ENCODE assay signal across 9 mouse cellular contexts in genomic region chr13:36149175-36149939, GRCm38 (mm10). TPM values are rescaled to one million over a fixed set of nuclear protein-coding genes. Genes with fewer than 3 reads are reported as not detected.
A peak's percentile ranks its signal among the peaks of the same experiment; 100 is the strongest.
DNase-seq lines count a peak whose midpoint lies in the region; TF ChIP-seq lines count a peak whose summit lies in the region.
"Had no signal": no experiment of that assay in that cellular context is flagged by ENCODE, and none has a peak within 500 bp of the region (broad histone marks: within the 10 kb centered on the region; RNA-seq: fewer than 3 reads in every experiment).

No protein-coding gene starts in this region.

- no peak overlapping the region for H3K4me3 ChIP-seq in kidney, adult 2 months (ENCODE audit: insufficient read depth, low read depth, low read length)
- H3K4me3 ChIP-seq in small intestine, adult 2 months (ENCODE audit: low read depth, low read length), result no peak overlapping the region

- H3K36me3 ChIP-seq in kidney, adult 2 months (ENCODE audit: control insufficient read depth, insufficient read depth, low read length), result no peaks in the 10 kb centered on the region
- H3K36me3 ChIP-seq in small intestine, adult 2 months (ENCODE audit: control insufficient read depth, insufficient read depth, low read length), result no peaks in the 10 kb centered on the region

- peak; percentile 8 for DNase-seq in kidney, adult 2 months
- DNase-seq in kidney, postnatal 4 days, result no peak
- DNase-seq in ES-CJ7 (ENCODE audit: low read depth, low spot score), result peak; percentile 21
- peak; percentile 23 for DNase-seq in cerebellum, adult 9-11 months
- no peak for DNase-seq in adrenal gland, postnatal 25 days
- DNase-seq in right cerebral cortex, postnatal 14 days, result no peak
- no peak for DNase-seq in adrenal gland, adult 2 months

- no peak for TF ChIP-seq CTCF in kidney, adult 2 months (conservative IDR thresholded peaks at IDR 0.05; ENCODE audit: insufficient read depth, insufficient read length, low read depth, low read length)
- TF ChIP-seq CTCF in small intestine, adult 2 months (IDR thresholded peaks at IDR 0.05; ENCODE audit: extremely low read depth, insufficient read length, insufficient replicate concordance, low read depth, low read length), result no peak

- TF ChIP-seq POLR2A in kidney, adult 2 months (IDR thresholded peaks at IDR 0.05; ENCODE audit: low read depth, low read length), result no peak
- TF ChIP-seq POLR2A in small intestine, adult 2 months (IDR thresholded peaks at IDR 0.05; ENCODE audit: low read depth, low read length), result no peak

- no peaks in the 10 kb centered on the region for H3K27me3 ChIP-seq in kidney, adult 2 months (replicated peaks; ENCODE audit: control insufficient read depth, insufficient read depth, low read length)
- no peaks in the 10 kb centered on the region for H3K27me3 ChIP-seq in small intestine, adult 2 months (ENCODE audit: control insufficient read depth, insufficient read depth, low read length)

- peaks cover 6% of the 10 kb centered on the region for H3K4me1 ChIP-seq in kidney, adult 2 months (ENCODE audit: control insufficient read depth, insufficient read depth, low read length)
- peaks cover 10% of the 10 kb centered on the region; the same call in 1 of the 2 replicates for H3K4me1 ChIP-seq in small intestine, adult 2 months (ENCODE audit: control insufficient read depth, insufficient read depth, insufficient read length, low read length)

- 57% methylated on average over 6 of the region's 6 CpGs for WGBS in kidney, adult 2 months
- 20% methylated on average over 6 of the region's 6 CpGs for WGBS in small intestine, adult 2 months

- H3K27ac ChIP-seq in kidney, adult 2 months (ENCODE audit: insufficient read depth, low read depth, low read length), result no peak overlapping the region
- H3K27ac ChIP-seq in small intestine, adult 2 months (ENCODE audit: insufficient read depth, low read depth, low read length), result peak overlapping the region; percentile 85
- H3K27ac ChIP-seq: kidney, postnatal 0 days had no signal

RNA-seq across cellular contexts. Expression of gene Lyrm4, which starts 32.0 kb away (rescaled TPM):
- 8.6 and 10.3 TPM in 2 replicates for polyA plus RNA-seq in kidney, adult 2 months (2012; rRNA removed)
- 1.3 and 2.6 TPM in 2 replicates for polyA plus RNA-seq in small intestine, adult 2 months (2012; rRNA removed)
- total RNA-seq in adrenal gland, postnatal 25 days (2021), result 20.7 and 22.9 TPM in 2 replicates
- 10 to 100 TPM; 21.0 to 27.3 TPM for total RNA-seq in adrenal gland, adult 2 months (2021)
- polyA plus RNA-seq in adrenal gland, adult 2 months (2012; rRNA removed), result 12.2 and 13.3 TPM in 2 replicates

RNA-seq across cellular contexts. Expression of gene Fars2, which starts 32.1 kb away (rescaled TPM):
- 88.1 and 99.1 TPM in 2 replicates for polyA plus RNA-seq in kidney, adult 2 months (2012; rRNA removed)
- 23.4 and 42.6 TPM in 2 replicates for polyA plus RNA-seq in small intestine, adult 2 months (2012; rRNA removed)
- 94.8 and 97.4 TPM in 2 replicates for total RNA-seq in adrenal gland, postnatal 25 days (2021)
- 100 to 1,000 TPM in 1 of 2 experiments, 10 to 100 TPM in 1; 87.8 to 121 TPM for total RNA-seq in adrenal gland, adult 2 months (2021)
- 61.9 and 73.5 TPM in 2 replicates for polyA plus RNA-seq in adrenal gland, adult 2 months (2012; rRNA removed)

Comparison
In these comparisons a context has a peak if more than half of its experiments do, and no peak if none do; other contexts are left out.
1. DNase-seq: peak in kidney, adult 2 months (single experiment), ES-CJ7 (single experiment) and cerebellum, adult 9-11 months (single experiment); none in kidney, postnatal 4 days (0 of 2), adrenal gland, postnatal 25 days (single experiment), right cerebral cortex, postnatal 14 days (single experiment) and adrenal gland, adult 2 months (single experiment).